Mouse (Mus musculus): ENCODE data around the gene Slc10a4. TPM values are rescaled to one million over a fixed set of nuclear protein-coding genes. Genes with fewer than 3 reads are reported as not detected.
"Not testable (repeated sequence)": the region's sequence is repeated elsewhere in the genome, so short reads cannot be mapped to it uniquely, and the experiment has no call there.

Gene Slc10a4
- polyA plus RNA-seq, 1 experiment from 2014 or later = 28.9 TPM

DNA sequence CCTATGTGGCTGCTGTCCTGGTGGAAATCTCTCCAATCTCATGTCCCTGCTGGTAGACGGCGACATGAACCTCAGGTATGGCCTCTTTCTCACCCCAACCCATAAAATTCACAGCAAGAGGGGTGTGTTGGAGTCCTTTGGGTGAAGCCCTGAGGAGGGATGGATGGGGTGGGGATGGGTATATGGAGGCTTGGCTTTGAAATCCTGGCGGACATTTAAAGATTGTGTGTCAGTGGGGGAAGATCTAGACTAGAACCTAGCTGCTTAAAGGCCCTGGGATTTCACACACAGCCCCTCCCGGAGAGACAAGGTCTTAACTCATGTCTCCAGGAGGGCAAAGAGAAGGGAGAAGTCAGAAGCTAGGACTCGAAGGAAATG lies 888 bp downstream of the Slc10a4 start:
- ATAC-seq = 0 out of 2 replicates have a peak, but pooled peaks have one; percentile 13
- Histone ChIP-seq H3K9me3 (replicated peaks; ENCODE audit: control insufficient read depth, low read length, poor library complexity, severe bottlenecking) (no peaks in the 10 kb centered on the region), H3K4me1 (ENCODE audit: control insufficient read depth, insufficient read depth, low read length) (0 out of 2 replicates have a peak, but pooled peaks cover 2% of the 10 kb centered on the region), H3K4me3 (ENCODE audit: low read depth, low read length) (peak overlapping the region; percentile 48), H3K9ac (ENCODE audit: low read depth, low read length) (no peak overlapping the region), H3K27ac (ENCODE audit: low read length) (no peak overlapping the region), H3K27me3 (ENCODE audit: control insufficient read depth, insufficient read depth, low read depth, low read length) (no peaks in the 10 kb centered on the region), H3K4me2 (ENCODE audit: low read length) (peak overlapping the region; percentile 66), H3K36me3 (ENCODE audit: control insufficient read depth, insufficient read depth, low read length) (no peaks in the 10 kb centered on the region)
- 50% methylated on average over 5 of the region's 5 CpGs for whole genome bisulfite sequencing

DNA sequence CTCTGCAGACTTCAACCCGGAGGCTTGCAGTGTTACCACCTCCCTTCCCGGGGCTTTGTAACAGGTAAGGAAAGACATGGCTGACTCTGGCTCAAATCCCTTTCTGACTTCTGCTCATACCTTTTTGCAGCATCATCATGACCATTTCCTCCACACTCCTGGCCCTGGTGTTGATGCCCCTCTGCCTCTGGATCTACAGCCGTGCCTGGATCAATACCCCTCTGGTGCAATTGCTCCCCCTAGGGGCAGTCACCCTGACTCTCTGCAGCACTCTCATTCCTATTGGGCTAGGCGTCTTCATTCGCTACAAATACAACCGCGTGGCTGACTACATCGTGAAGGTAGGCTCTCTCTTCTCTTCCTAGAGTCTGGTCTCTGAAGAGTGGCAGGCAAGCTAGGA lies 1.5 kb downstream of the Slc10a4 start:
- not testable (repeated sequence) for H3K4me2 ChIP-seq (ENCODE audit: low read length); H3K27me3 ChIP-seq (ENCODE audit: control insufficient read depth, insufficient read depth, low read depth, low read length); ATAC-seq; H3K9me3 ChIP-seq (replicated peaks; ENCODE audit: control insufficient read depth, low read length, poor library complexity, severe bottlenecking); H3K36me3 ChIP-seq (ENCODE audit: control insufficient read depth, insufficient read depth, low read length); H3K4me3 ChIP-seq (ENCODE audit: low read depth, low read length); H3K27ac ChIP-seq (ENCODE audit: low read length); H3K4me1 ChIP-seq (ENCODE audit: control insufficient read depth, insufficient read depth, low read length); H3K9ac ChIP-seq (ENCODE audit: low read depth, low read length)
- 47% methylated on average over 8 of the region's 8 CpGs for WGBS

DNA sequence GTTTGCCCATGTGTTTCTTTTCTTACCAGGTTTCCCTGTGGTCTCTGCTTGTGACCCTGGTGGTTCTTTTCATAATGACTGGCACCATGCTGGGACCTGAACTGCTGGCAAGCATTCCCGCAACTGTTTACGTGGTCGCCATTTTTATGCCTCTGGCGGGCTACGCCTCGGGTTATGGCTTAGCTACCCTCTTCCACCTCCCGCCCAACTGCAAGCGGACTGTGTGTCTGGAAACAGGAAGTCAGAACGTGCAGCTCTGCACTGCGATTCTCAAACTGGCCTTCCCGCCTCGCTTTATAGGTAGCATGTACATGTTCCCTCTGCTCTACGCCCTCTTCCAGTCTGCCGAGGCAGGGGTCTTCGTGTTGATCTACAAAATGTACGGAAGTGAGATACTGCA lies 5.1 kb downstream of the Slc10a4 start:
- not testable (repeated sequence) for ATAC-seq; H3K4me2 ChIP-seq (ENCODE audit: low read length); H3K4me1 ChIP-seq (ENCODE audit: control insufficient read depth, insufficient read depth, low read length); H3K9me3 ChIP-seq (replicated peaks; ENCODE audit: control insufficient read depth, low read length, poor library complexity, severe bottlenecking); H3K9ac ChIP-seq (ENCODE audit: low read depth, low read length); H3K27ac ChIP-seq (ENCODE audit: low read length); H3K36me3 ChIP-seq (ENCODE audit: control insufficient read depth, insufficient read depth, low read length); H3K4me3 ChIP-seq (ENCODE audit: low read depth, low read length); H3K27me3 ChIP-seq (ENCODE audit: control insufficient read depth, insufficient read depth, low read depth, low read length)
- 96% methylated on average over 15 of the region's 16 CpGs for WGBS

DNA sequence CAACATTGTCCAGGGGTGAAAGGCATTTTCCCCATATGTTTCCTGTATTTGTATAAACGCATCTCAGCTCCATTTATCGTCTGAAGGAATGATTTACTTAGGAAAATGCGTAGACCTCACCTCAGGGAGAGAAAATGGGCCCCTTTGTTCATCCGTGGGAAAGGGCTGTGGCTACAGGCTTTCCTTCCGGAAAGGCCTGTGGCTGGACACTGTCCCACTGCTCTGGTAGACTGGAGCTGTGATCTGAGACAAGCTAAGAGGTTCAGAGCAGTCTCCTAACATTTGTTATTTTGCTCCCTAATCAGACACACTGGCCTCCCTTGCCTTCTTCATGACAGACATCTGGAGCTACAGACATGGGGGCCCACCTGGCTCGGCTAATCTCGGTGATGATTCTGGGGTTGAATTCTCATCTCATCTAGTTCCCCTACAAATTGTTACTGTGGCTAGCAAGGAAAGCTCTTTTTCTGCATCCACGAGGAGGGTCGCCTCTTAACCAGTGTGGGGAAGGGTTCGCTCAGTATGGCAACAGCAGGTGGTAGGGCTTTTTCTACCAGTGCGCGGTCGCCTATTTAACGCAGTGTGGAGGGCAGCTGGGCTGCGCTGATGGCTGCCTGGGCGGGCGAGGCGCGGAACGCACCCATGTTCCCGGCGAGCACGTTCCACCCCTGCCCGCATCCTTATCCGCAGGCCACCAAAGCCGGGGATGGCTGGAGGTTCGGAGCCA lies 6.4 kb downstream of the Slc10a4 start:
- H3K9ac ChIP-seq (ENCODE audit: low read depth, low read length); H3K36me3 ChIP-seq (ENCODE audit: control insufficient read depth, insufficient read depth, low read length); H3K9me3 ChIP-seq (replicated peaks; ENCODE audit: control insufficient read depth, low read length, poor library complexity, severe bottlenecking); H3K27ac ChIP-seq (ENCODE audit: low read length); H3K27me3 ChIP-seq (ENCODE audit: control insufficient read depth, insufficient read depth, low read depth, low read length); H3K4me1 ChIP-seq (ENCODE audit: control insufficient read depth, insufficient read depth, low read length): not testable (repeated sequence)
- peak overlapping the region; percentile 64 for H3K4me2 ChIP-seq (ENCODE audit: low read length)
- 23% methylated on average over 23 of the region's 27 CpGs for WGBS
- ATAC-seq = peak; percentile 72
- peak overlapping the region; percentile 39 for H3K4me3 ChIP-seq (ENCODE audit: low read depth, low read length)

DNA sequence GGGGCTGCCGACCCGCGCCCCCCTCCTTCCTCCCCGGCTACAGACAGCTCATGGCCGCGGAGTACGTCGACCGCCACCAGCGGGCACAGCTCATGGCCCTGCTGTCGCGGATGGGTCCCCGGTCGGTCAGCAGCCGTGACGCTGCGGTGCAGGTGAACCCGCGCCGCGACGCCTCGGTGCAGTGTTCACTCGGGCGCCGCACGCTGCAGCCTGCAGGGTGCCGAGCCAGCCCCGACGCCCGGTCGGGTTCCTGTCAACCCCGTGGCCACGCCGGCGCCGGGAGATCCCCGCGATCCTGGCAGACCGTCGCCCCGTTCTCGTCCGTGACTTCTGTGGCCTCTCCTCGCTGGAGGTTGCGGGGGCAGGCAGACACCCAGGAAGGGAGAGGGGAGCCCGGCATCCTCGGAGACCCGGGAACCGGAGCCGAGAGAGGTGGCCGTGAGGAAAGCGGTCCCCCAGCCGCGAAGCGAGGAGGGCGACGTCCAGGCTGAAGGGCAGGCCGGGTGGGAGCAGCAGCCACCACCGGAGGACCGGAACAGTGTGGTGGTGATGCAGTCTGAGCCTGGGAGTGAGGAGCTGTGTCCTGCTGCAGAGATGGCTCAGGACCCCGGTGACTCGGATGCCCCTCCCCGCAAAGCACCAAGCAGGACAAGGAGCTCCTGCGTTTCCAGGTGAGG lies 7.1 kb downstream of the Slc10a4 start:
- ATAC-seq = peak; percentile 82
- not testable (repeated sequence) for H3K9me3 ChIP-seq (replicated peaks; ENCODE audit: control insufficient read depth, low read length, poor library complexity, severe bottlenecking); H3K4me1 ChIP-seq (ENCODE audit: control insufficient read depth, insufficient read depth, low read length); H3K27ac ChIP-seq (ENCODE audit: low read length); H3K36me3 ChIP-seq (ENCODE audit: control insufficient read depth, insufficient read depth, low read length); H3K27me3 ChIP-seq (ENCODE audit: control insufficient read depth, insufficient read depth, low read depth, low read length)
- Histone ChIP-seq H3K4me3 (ENCODE audit: low read depth, low read length) (peak overlapping the region; percentile 39), H3K9ac (ENCODE audit: low read depth, low read length) (peak overlapping the region; percentile 55), H3K4me2 (ENCODE audit: low read length) (peak overlapping the region; percentile 64)
- 2% methylated on average over 41 of the region's 65 CpGs for WGBS

DNA sequence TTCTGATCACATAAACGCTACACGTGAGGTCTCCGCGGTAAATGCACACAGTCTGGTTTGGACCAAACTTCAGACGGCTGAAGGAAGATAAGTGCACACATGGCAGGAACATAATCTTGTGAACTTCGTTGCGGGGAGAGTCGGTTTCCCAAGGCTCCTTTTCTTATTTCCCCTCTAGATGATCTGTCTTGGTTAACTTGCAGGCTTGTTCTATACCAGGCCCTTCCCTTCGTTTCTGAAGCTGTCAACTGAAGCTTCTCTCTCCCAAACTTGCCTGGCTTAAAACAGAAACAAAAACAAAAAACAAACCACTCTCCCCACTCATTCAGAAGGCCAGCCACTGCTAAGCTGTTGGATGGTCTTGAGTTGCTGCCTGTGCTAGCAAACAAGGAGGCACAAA lies 8.1 kb downstream of the Slc10a4 start:
- Histone ChIP-seq H3K9ac (ENCODE audit: low read depth, low read length) (no peak overlapping the region), H3K4me1 (ENCODE audit: control insufficient read depth, insufficient read depth, low read length) (0 out of 2 replicates have a peak, but pooled peaks cover 2% of the 10 kb centered on the region), H3K4me3 (ENCODE audit: low read depth, low read length) (no peak overlapping the region), H3K27ac (ENCODE audit: low read length) (no peak overlapping the region), H3K27me3 (ENCODE audit: control insufficient read depth, insufficient read depth, low read depth, low read length) (no peaks in the 10 kb centered on the region), H3K4me2 (ENCODE audit: low read length) (no peak overlapping the region), H3K9me3 (replicated peaks; ENCODE audit: control insufficient read depth, low read length, poor library complexity, severe bottlenecking) (no peaks in the 10 kb centered on the region), H3K36me3 (ENCODE audit: control insufficient read depth, insufficient read depth, low read length) (no peaks in the 10 kb centered on the region)
- no peak for ATAC-seq
- 37% methylated on average over 9 of the region's 9 CpGs for WGBS

DNA sequence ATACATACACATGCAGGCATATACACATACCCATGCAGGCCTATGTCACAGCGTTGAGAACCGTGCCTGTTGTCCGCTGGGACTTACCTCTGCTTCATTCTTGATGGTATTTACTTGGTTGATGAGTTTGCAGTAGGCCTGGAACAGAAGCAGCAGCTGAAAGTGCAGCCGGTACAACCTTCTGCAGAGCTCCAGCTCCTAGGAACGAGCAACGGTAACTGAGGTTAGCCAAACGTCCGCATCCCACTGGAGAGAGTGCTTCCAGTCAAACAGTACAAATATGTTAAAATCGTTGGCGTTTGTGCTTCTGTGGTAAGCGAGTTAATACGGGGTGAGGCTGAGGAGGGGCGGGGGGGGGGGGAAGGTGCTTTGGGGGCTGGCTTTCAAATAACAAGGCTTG lies 17.1 kb downstream of the Slc10a4 start:
- WGBS = 95% methylated on average over 13 of the region's 13 CpGs
- Histone ChIP-seq H3K9me3 (replicated peaks; ENCODE audit: control insufficient read depth, low read length, poor library complexity, severe bottlenecking) (no peaks in the 10 kb centered on the region), H3K4me2 (ENCODE audit: low read length) (no peak overlapping the region), H3K27ac (ENCODE audit: low read length) (no peak overlapping the region), H3K4me1 (ENCODE audit: control insufficient read depth, insufficient read depth, low read length) (no peaks in the 10 kb centered on the region), H3K9ac (ENCODE audit: low read depth, low read length) (no peak overlapping the region), H3K27me3 (ENCODE audit: control insufficient read depth, insufficient read depth, low read depth, low read length) (no peaks in the 10 kb centered on the region), H3K4me3 (ENCODE audit: low read depth, low read length) (no peak overlapping the region), H3K36me3 (ENCODE audit: control insufficient read depth, insufficient read depth, low read length) (peaks cover 4% of the 10 kb centered on the region; the same call in 1 of the 2 replicates)
- no peak for ATAC-seq

DNA sequence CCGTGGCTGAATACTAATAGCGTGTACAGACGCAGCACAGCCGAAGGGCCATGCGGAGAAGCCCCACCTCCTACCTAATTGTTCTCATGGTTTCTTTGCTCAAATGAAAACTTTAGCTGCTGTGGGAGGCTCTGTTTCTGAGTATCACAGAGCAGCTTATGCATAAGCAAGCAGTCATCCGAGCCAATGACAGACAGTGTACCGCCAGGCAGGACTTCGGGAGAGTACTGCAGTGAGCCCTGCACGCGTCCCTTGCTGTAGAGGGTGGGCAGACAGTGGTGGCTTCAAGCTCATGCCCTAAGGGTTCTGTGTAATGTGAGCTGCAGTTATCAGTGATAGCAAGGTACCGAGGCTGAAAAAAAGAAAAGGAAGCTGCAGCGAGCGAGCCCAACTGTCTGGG lies 22.0 kb downstream of the Slc10a4 start:
- peaks cover 16% of the 10 kb centered on the region for H3K36me3 ChIP-seq (ENCODE audit: control insufficient read depth, insufficient read depth, low read length)
- WGBS = 87% methylated on average over 13 of the region's 13 CpGs
- H3K9me3 ChIP-seq (replicated peaks; ENCODE audit: control insufficient read depth, low read length, poor library complexity, severe bottlenecking) = no peaks in the 10 kb centered on the region
- H3K27me3 ChIP-seq (ENCODE audit: control insufficient read depth, insufficient read depth, low read depth, low read length) = no peaks in the 10 kb centered on the region
- no peak for ATAC-seq
- no peak overlapping the region for H3K4me2 ChIP-seq (ENCODE audit: low read length)
- H3K9ac ChIP-seq (ENCODE audit: low read depth, low read length) = no peak overlapping the region
- no peak overlapping the region for H3K27ac ChIP-seq (ENCODE audit: low read length)
- H3K4me1 ChIP-seq (ENCODE audit: control insufficient read depth, insufficient read depth, low read length) = no peaks in the 10 kb centered on the region
- no peak overlapping the region for H3K4me3 ChIP-seq (ENCODE audit: low read depth, low read length)

DNA sequence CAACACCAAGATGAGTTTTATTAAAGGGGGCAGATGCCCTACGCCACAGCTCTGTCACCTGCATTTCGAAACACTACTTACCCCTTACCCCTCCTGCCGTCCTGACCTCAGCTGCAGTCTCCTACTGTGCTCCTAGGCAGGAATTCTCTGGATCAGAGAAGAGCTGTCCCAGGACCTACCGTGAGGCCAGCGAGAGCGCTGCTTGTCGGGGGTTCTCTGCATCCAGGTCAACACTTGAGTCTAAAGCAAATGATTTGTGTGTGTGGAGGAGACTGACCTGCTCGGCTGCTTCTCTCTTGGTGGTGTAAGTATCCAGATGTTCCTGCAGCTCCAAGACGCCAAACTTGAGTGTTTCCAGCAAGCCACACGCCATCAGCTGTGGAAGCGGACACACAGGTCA lies 25.8 kb downstream of the Slc10a4 start:
- H3K36me3 ChIP-seq (ENCODE audit: control insufficient read depth, insufficient read depth, low read length) = peaks cover 22% of the 10 kb centered on the region
- no peaks in the 10 kb centered on the region for H3K27me3 ChIP-seq (ENCODE audit: control insufficient read depth, insufficient read depth, low read depth, low read length)
- no peak overlapping the region for H3K4me2 ChIP-seq (ENCODE audit: low read length)
- H3K9me3 ChIP-seq (replicated peaks; ENCODE audit: control insufficient read depth, low read length, poor library complexity, severe bottlenecking) = no peaks in the 10 kb centered on the region
- WGBS = 86% methylated on average over 11 of the region's 11 CpGs
- H3K4me1 ChIP-seq (ENCODE audit: control insufficient read depth, insufficient read depth, low read length) = no peaks in the 10 kb centered on the region
- ATAC-seq = no peak
- no peak overlapping the region for H3K9ac ChIP-seq (ENCODE audit: low read depth, low read length)
- no peak overlapping the region for H3K4me3 ChIP-seq (ENCODE audit: low read depth, low read length)
- no peak overlapping the region for H3K27ac ChIP-seq (ENCODE audit: low read length)

Measured in midbrain, embryonic 16.5 days (tissue).